Mouse (Mus musculus): Measurements from ENCODE around the gene Adamts3.

Adamts3 gene

DNA sequence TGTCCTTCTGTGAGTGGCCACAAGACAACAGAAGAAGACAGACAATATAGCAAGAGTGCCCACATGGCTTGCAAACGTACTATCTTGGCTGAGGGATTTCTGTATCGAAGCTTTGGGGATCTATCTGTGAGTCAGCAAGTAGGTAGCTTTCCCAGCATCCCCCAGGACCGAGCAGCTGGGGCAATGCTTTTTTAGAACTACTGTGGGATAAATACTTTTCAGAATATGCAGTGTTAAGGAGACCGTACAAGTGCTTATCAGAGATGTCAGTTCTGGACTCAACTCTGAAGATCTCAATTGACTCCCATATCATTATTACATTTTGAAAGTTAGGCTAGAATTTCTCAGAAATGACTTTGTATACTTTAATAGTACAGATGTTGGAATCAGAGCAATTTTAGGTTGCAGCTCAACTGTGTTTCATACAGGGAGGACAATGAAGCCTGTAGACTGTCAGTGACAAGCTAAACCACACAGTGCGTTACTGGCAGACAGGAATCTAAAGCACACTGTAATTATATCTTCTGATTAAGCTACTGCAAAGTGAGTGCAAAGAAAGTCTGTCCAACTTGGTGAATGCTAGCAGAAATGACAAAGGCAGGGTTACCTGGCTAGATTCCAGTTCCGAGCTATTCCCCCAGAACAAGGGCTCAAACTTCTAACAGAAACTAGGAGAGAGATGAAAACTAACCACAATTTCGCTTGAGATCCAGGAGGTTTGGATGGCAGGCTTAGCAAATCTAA lies 171.8 kb downstream of the Adamts3 start:
- no peak for DNase-seq (ENCODE audit: low spot score)

DNA sequence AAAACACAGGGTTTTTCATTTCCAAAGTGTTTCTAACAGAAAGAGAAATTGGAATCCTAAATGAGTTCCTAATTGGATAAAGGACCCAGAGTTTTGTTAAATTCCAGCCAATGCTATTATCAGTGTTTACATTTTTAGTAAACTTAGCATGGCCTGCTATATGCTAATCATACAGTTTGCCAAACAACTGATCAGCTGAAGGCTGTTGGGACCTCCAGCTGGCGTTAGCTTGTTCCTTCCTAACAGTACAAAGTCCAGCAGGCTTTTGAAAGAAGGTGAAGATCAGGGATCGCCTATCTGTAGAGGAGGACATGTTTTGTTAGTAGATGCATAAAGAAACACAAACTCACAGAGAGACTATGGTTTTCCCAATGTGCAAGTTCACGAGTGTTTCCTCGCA lies 173.7 kb downstream of the Adamts3 start:
- DNase-seq (ENCODE audit: low spot score) = no peak

DNA sequence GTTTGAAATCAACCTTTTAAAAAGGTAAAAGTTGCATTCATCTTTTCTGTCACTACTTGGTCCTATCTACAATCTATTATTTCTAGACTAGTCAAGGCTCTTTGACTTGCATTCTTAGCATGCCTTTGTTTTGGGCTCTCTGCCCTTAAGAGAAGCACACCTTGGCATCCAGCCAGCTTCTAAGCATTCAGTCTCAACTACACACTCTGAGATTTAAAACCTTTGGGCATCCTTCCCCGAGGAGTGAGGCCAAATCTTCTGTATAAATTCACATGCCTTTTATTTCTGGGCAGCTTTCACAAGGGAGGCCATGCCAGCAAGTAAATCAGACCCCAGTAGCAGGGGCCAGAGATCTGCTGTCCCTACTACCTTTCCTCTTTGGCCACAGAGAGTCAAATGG lies 178.9 kb downstream of the Adamts3 start:
- no peak for DNase-seq (ENCODE audit: low spot score)

DNA sequence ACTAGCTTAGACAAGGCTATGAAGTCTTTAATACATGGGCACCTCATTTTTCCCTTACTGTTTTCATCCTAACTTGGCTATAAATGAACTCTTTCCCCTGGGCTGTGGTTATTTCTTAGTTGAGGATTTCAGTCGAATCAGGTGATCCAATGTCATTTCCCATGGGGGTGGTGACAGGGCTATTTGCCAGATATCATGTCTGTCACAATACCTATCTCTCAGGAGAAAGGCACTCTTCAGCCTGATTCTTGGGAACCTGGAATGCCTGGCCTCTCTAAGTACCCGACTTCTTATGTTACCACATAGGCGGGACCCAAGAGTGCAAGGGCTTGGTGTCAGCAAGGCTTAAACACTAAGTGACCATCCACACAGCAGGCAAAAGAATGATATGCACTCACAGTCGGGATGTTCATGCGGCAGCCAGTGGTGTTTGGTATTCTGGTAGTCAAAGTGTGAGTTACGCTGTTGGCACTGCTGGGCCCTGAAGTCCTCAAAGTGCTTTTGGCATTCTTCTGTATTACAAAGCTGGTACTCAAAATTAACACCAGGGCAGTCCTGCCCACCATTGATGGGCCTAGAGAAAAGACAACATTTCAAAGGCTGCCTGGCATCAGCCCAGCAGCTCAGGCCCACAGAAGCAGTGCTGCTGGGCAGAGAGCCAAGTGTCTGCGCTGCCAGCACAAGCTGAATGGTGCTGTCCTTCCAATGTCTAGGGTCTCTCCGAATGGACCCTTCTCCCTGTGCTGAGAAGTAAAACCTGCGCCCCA lies 181.7 kb downstream of the Adamts3 start:
- DNase-seq (ENCODE audit: low spot score) = no peak

DNA sequence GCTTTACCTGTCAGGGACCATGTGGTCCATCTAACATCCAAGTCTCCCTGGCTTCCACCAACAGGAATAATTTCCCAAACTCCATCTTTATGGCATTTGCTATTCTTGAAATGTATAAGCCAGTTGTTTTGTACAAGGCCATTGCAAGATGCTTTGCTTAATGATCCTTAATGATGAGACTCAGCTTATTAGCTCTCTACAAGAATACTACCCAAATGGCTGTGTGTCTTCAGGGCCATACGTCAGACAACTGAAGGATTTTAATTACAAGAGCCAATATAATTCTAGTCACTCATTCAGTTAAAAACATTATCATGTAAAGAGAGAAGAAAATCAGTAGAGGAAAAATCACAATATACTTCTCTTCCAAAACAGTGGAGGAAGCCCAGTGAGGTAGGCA lies 195.3 kb downstream of the Adamts3 start:
- no peak for DNase-seq (ENCODE audit: low spot score)

DNA sequence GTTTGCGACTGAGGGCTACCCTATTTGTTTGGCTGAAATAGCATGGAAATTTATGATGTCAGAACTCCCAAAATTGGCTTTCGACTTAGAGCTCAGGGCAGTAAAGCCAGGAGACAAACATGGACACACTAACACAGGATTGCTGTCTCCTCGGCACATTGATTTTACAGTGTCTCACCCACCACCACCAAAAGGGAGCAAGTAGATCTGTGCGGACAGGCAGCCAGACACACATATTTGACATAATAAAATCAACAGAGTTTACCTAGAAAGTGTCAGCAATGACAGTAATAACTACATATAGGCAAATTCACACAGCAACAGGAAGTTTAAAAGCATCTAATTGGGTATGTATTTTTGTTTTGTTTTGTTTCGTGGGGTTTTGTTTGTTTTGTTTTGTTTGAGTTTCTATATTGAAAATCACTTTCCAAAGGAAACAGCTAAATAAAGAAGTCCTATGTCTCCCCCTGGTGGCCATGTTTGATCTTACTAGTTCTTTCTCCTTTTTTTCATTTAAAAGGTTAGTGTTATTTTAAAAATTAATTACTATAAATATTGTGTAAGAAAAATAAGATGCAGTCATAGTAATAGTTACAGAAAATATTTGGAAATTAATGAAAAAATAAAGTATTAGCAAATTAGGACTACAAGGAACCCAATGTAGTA lies 203.1 kb downstream of the Adamts3 start:
- DNase-seq (ENCODE audit: low spot score) = peak; percentile 3

DNA sequence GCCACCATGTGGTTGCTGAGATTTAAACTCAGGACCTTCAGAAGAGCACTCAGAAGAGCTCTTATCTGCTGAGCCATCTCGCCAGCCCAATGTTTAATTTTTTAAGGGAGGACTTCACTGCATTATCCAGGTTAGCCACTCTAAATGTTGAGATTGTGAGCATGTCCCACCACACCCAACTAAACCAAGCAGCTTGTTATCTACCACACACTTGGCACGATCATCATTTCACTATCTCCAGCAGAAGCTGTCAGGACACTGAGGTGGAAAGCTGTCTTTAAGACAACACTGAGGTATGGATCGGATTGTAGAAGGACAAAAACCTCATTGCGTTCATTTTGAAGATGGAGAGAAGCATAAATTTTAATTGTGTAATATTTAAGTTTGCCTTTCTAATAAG lies 205.0 kb downstream of the Adamts3 start:
- DNase-seq (ENCODE audit: low spot score) = no peak

DNA sequence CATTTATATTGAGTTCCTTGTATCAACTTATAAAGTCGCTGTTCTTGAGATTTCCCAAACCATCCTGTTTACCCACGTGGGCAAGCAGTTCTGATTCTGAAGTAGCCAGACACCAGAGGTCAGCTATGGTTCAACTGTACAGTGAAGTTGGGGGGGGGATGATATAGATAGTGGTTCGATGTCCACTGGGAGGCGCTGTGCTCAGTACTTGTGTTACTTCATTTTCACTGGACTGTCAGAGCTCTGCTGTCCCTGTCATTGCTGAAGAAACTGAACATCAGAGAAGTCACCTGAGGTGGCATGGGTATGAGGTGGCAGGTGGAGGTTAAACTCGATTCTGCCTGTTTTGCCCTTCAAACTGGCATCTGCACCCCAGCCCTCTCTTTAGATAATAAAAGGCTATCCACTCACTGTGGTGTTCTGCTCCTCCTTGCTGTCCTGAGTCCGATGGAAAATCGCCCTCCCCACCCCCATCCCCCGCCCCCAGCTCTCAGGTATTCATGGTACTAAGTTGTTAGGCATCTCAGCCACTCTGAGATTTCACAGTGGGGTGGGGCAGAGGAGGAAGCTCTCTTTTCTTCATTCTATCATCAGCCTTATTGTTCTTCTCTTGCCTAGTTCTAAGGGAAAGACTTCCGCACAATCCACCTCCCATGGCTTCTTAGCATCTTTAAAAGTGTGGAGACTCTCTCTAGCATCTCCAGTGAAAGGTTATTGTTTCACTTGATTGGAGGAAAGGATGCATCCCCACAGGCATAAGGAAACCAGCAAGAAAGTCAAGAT lies 208.9 kb downstream of the Adamts3 start:
- DNase-seq (ENCODE audit: low spot score) = no peak

DNA sequence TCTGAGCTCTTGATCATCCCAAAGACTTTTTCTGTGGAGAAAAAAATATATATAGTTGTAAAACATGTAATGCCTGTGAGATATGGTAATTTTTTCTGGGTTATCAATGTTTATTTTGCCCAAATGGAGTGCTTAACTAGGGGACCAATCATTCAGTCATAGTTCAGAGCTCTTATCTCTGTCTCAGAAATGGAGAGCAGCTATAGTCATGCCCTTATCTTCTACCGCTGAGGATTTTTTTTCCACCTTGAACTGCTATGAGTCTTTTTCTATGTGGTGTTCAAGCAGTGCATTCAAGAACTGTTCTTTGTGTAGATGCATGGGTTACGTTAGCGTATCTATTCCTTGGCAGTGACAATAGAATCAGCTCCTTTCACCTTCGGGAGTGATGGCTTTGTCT lies 210.2 kb downstream of the Adamts3 start:
- no peak for DNase-seq (ENCODE audit: low spot score)

DNA sequence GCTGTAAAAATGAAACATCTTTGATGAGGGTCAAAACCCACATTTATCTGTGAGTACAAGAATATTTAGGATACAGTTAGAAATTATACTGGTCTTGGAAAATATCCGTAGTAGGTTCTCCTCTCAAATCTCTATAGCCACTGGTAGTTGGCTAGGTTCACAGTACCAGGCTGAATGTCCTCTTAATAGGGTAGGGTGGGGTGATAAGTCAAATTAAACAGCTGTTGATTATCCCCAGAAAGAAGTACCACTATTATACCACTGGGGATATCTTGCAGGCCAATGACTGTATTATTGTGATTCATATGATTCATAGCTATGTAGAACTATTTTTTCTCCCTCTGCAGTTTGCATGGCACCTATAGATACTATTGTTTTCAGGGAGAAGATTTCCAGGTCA lies 228.8 kb downstream of the Adamts3 start:
- no peak for DNase-seq (ENCODE audit: low spot score)

DNA sequence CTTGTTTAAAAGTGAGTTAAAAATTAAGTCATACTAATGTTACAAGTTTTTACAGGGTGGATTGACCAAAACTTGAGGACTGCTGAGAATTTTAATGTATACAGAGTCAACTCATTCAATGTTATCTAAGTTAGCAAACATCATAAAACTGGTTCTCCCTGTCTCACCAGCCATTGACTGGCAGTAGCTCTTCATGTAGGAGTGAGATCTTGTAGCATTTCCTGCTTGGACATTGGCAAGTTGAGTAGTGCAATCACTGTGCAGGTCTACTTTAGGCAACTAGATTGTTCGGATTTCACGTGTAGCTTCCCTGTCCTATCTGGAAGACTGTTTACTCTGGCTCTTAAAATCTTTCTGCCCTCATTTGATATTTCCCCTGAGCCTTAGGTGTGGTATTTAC lies 229.3 kb downstream of the Adamts3 start:
- no peak for DNase-seq (ENCODE audit: low spot score)

DNA sequence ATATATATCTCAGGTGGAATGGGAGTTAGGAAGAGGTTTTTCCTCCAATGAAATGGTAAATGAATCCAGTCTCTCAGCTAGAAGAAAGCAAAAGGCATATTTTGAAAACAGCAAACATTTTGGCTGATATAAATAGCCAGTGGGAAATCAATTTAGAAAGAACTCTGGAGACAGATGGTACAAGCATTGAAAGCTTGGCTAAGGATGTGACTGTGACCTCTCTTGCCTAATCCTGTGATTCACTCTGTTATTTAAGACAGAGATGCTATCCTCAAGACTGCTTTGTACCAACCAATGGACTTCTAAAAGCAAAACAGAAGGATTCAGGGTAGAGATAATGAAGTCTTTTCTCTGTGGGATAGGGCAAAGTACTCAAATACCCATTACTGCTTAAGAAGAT lies 236.2 kb downstream of the Adamts3 start:
- no peak for DNase-seq (ENCODE audit: low spot score)

DNA sequence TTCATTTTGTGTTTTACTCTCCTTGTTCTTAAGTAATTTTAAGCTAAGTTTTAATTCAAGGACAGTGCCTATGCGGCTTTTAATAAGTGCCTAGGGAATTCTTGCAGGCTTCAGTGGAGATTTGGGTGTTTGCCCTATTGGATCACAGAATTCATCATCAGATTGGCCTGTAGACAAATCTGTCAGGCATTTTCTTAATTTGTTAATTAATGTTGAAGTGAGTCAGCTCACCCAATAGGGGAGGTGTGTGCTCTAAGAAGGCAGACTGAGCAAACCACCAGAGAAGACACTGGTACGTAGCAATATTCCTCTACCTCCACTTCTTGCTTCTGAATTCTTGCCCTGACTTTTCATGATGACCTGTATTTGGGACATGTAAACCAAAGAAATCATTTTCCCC lies 247.7 kb downstream of the Adamts3 start:
- no peak for DNase-seq (ENCODE audit: low spot score)

DNA sequence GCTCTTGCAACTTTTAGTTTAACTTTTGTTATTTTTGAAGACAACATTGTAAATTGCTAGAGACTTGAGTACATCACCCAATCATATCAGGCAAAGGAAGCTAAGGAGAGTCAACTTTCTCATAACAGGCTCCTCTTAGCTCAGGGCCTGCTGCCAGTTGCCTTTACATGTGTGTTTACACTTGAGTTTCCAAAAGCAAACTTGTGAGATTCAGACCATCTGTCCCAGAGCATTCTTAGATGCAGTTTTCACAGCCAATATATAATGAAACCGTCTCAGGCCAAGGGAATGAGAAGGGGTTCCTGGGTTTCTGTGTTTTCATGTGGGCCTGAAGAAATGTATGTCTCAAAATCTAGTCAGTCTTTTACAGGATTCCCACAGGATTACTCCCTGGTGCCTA lies 251.5 kb downstream of the Adamts3 start:
- no peak for DNase-seq (ENCODE audit: low spot score)

All from T-cell, adult 2 months (primary cell).